Mouse (Mus musculus): ENCODE results near the gene Gm17428. TPM values are rescaled to one million over a fixed set of nuclear protein-coding genes. Genes with fewer than 3 reads are reported as not detected.

Gene Gm17428
- not detected for total RNA-seq (2021)
- long read RNA-seq, experiment 1, partial matches to known transcripts = 0 of 1 reads
- long read RNA-seq, experiment 1, other reads (novel, unspliced or antisense) = 0 of 1 reads
- long read RNA-seq, experiment 2 = 0 reads

- intact Hi-C loops (cut with DNase I; ENCODE audit: low total_unique reads) = no loop called here
- DNase-seq = no peak
Observed at GRCm38 (mm10) chr14:54976633-54977032, at the start of gene Gm17428. Gm17428 (plus strand) TSS chr14:54976933.

- DNase-seq = no peak
- intact Hi-C loops (cut with DNase I; ENCODE audit: low total_unique reads) = no loop called here
Observed at GRCm38 (mm10) chr14:54927296-54927695, 49.4 kb upstream of the Gm17428 start.

GRCm38 (mm10) chr14:54929801-54930200, 46.9 kb upstream of the Gm17428 start:
- intact Hi-C loops (cut with DNase I; ENCODE audit: low total_unique reads) = loop anchor here (10.0 kb wide), 1 partner anchor 85 kb away; no protein-coding TSS in a partner anchor
- DNase-seq = no peak

GRCm38 (mm10) chr14:54930431-54930830, 46.3 kb upstream of the Gm17428 start:
- DNase-seq = no peak
- intact Hi-C loops (cut with DNase I; ENCODE audit: low total_unique reads) = loop anchor here (10.0 kb wide), 1 partner anchor 86 kb away; no protein-coding TSS in a partner anchor

- intact Hi-C loops (cut with DNase I; ENCODE audit: low total_unique reads) = loop anchor here (10.0 kb wide), 1 partner anchor 88 kb away; no protein-coding TSS in a partner anchor
- DNase-seq = no peak
Observed at GRCm38 (mm10) chr14:54932645-54933150, 44.0 kb upstream of the Gm17428 start, which contains the start of gene Il25. Il25 (plus strand) TSS chr14:54932695.

- intact Hi-C loops (cut with DNase I; ENCODE audit: low total_unique reads) = loop anchor here (5.0 to 10.0 kb wide), 2 partner anchors 34 to 91 kb away; no protein-coding TSS in a partner anchor
- DNase-seq = no peak
Observed at GRCm38 (mm10) chr14:54935904-54936830, 40.6 kb upstream of the Gm17428 start, which contains the start of gene Cmtm5. Cmtm5 (plus strand) TSS chr14:54936261.

- DNase-seq = no peak
- intact Hi-C loops (cut with DNase I; ENCODE audit: low total_unique reads) = loop anchor here (5.0 to 10.0 kb wide), 2 partner anchors 34 to 92 kb away; no protein-coding TSS in a partner anchor
Observed at GRCm38 (mm10) chr14:54936831-54937160, 39.9 kb upstream of the Gm17428 start.

GRCm38 (mm10) chr14:54937361-54938182, 39.2 kb upstream of the Gm17428 start:
- no peak for DNase-seq
- intact Hi-C loops (cut with DNase I; ENCODE audit: low total_unique reads) = loop anchor here (5.0 to 10.0 kb wide), 2 partner anchors 35 to 93 kb away; no protein-coding TSS in a partner anchor

- intact Hi-C loops (cut with DNase I; ENCODE audit: low total_unique reads) = loop anchor here (5.0 to 10.0 kb wide), 2 partner anchors 36 to 94 kb away; no protein-coding TSS in a partner anchor
- no peak for DNase-seq
Observed at GRCm38 (mm10) chr14:54938431-54939219, 38.1 kb upstream of the Gm17428 start.

- intact Hi-C loops (cut with DNase I; ENCODE audit: low total_unique reads) = loop anchor here (5.0 to 10.0 kb wide), 2 partner anchors 37 to 95 kb away; no protein-coding TSS in a partner anchor
- peak; percentile 61 for DNase-seq
Observed at GRCm38 (mm10) chr14:54939434-54940175, 37.1 kb upstream of the Gm17428 start.

GRCm38 (mm10) chr14:54940176-54940530, 36.6 kb upstream of the Gm17428 start:
- intact Hi-C loops (cut with DNase I; ENCODE audit: low total_unique reads) = no loop called here
- no peak for DNase-seq

GRCm38 (mm10) chr14:54941024-54941978, 35.4 kb upstream of the Gm17428 start:
- DNase-seq = no peak
- intact Hi-C loops (cut with DNase I; ENCODE audit: low total_unique reads) = no loop called here

GRCm38 (mm10) chr14:54942479-54942878, 34.3 kb upstream of the Gm17428 start:
- intact Hi-C loops (cut with DNase I; ENCODE audit: low total_unique reads) = no loop called here
- no peak for DNase-seq

GRCm38 (mm10) chr14:54943971-54944370, 32.8 kb upstream of the Gm17428 start:
- DNase-seq = no peak
- intact Hi-C loops (cut with DNase I; ENCODE audit: low total_unique reads) = no loop called here

- intact Hi-C loops (cut with DNase I; ENCODE audit: low total_unique reads) = loop anchor here (5.0 kb wide), 1 partner anchor 62 kb away; no protein-coding TSS in a partner anchor
Observed at GRCm38 (mm10) chr14:54944939-54945338, 31.8 kb upstream of the Gm17428 start.

GRCm38 (mm10) chr14:54945975-54946704, 30.6 kb upstream of the Gm17428 start:
- intact Hi-C loops (cut with DNase I; ENCODE audit: low total_unique reads) = loop anchor here (5.0 kb wide), 1 partner anchor 61 kb away; no protein-coding TSS in a partner anchor
- DNase-seq = no peak

More at GRCm38 (mm10) chr14:54944939-54945338, 31.8 kb upstream of the Gm17428 start:
- no peak for DNase-seq

All from gastrocnemius, postnatal 14 days (tissue).